7 mouse cellular contexts compared by ENCODE assay signal in genomic region chr14:31195968-31196367, GRCm38 (mm10). TPM values are rescaled to one million over a fixed set of nuclear protein-coding genes. Genes with fewer than 3 reads are reported as not detected.
DNase-seq lines count a peak whose midpoint lies in the region; ATAC-seq and TF ChIP-seq lines count a peak whose summit lies in the region.

No protein-coding gene starts in this region.

- no peak overlapping the region for H3K27ac ChIP-seq in left cerebral cortex, adult 2 months

- no peak overlapping the region for H3K4me3 ChIP-seq in left cerebral cortex, adult 2 months

- TF ChIP-seq CTCF in left cerebral cortex, adult 2 months (IDR thresholded peaks at IDR 0.05) = peak; percentile 73

- no peak for DNase-seq in left cerebral cortex, adult 2 months (ENCODE audit: extremely low spot score in 1 of 2, low spot score in 2 of 2)
- no peak for DNase-seq in left cerebral cortex, postnatal 36 days (ENCODE audit: low spot score in 2 of 2)
- DNase-seq in R1 (ENCODE audit: low read depth, low spot score) = peak; percentile 58
- DNase-seq in lung, postnatal 14 days = peak; percentile 55
- no peak for DNase-seq in gastrocnemius, postnatal 25 days
- DNase-seq in right cerebral cortex, adult 18-20 months = no peak

- peak; percentile 66 for ATAC-seq in erythroblast, adult 5-6 weeks (replicated peaks; ENCODE audit: low FRiP score, poor library complexity, severe bottlenecking)

- intact Hi-C loops in left cerebral cortex, adult 2 months (cut with DNase I) = loop anchor here (5.0 kb wide), 1 partner anchor 64 kb away; the partner anchor contains the start of gene Nt5dc2
- intact Hi-C loops in left cerebral cortex, postnatal 36 days (cut with DNase I) = loop anchor here (5.0 to 10.0 kb wide), 2 partner anchors 64 to 181 kb away; partner anchors contain the start of genes Gnl3, Nt5dc2 and Pbrm1

RNA-seq across cellular contexts. Expression of gene Tnnc1, which starts 12.1 kb away (rescaled TPM):
- total RNA-seq in left cerebral cortex, adult 2 months (2021) = 10 to 100 TPM; 33.8 to 37.7 TPM
- 100 to 1,000 TPM in 1 of 2 experiments, 10 to 100 TPM in 1; 41.9 to 150 TPM for total RNA-seq in left cerebral cortex, postnatal 36 days (2021)
- not detected in 2 replicates for total RNA-seq in erythroblast, adult 5-6 weeks (2015; ENCODE audit: low replicate concordance)
- total RNA-seq in erythroblast, adult 5-6 weeks (2017; ENCODE audit: low replicate concordance) = not detected in 2 replicates
- 100 to 1,000 TPM; 137 to 627 TPM for total RNA-seq in gastrocnemius, postnatal 25 days (2021)

RNA-seq across cellular contexts. Expression of gene Nisch, which starts 20.8 kb away (rescaled TPM):
- 100 to 1,000 TPM; 387 to 407 TPM for total RNA-seq in left cerebral cortex, adult 2 months (2021)
- total RNA-seq in left cerebral cortex, postnatal 36 days (2021) = 100 to 1,000 TPM; 373 to 412 TPM
- total RNA-seq in erythroblast, adult 5-6 weeks (2015; ENCODE audit: low replicate concordance) = 30.2 and 34.1 TPM in 2 replicates
- total RNA-seq in erythroblast, adult 5-6 weeks (2017; ENCODE audit: low replicate concordance) = 19.5 and 21.8 TPM in 2 replicates
- 10 to 100 TPM; 63.7 to 67.7 TPM for total RNA-seq in gastrocnemius, postnatal 25 days (2021)

RNA-seq across cellular contexts. Expression of gene Sema3g, which starts 21.7 kb away (rescaled TPM):
- 1 to 10 TPM; 5.4 to 6.1 TPM for total RNA-seq in left cerebral cortex, adult 2 months (2021)
- 1 to 10 TPM; 4.4 to 5.8 TPM for total RNA-seq in left cerebral cortex, postnatal 36 days (2021)
- not detected in 2 replicates for total RNA-seq in erythroblast, adult 5-6 weeks (2015; ENCODE audit: low replicate concordance)
- total RNA-seq in erythroblast, adult 5-6 weeks (2017; ENCODE audit: low replicate concordance) = not detected in 2 replicates
- 1 to 10 TPM; 6.0 to 6.1 TPM for total RNA-seq in gastrocnemius, postnatal 25 days (2021)

RNA-seq across cellular contexts. Expression of gene Stab1, which starts 27.5 kb away (rescaled TPM):
- total RNA-seq in left cerebral cortex, adult 2 months (2021) = 10 to 100 TPM; 21.2 to 29.4 TPM
- total RNA-seq in left cerebral cortex, postnatal 36 days (2021) = 10 to 100 TPM; 22.5 to 23.5 TPM
- total RNA-seq in erythroblast, adult 5-6 weeks (2015; ENCODE audit: low replicate concordance) = not detected in 2 replicates
- 0.70 TPM in 1 of 2 replicates, not detected in the other for total RNA-seq in erythroblast, adult 5-6 weeks (2017; ENCODE audit: low replicate concordance)
- 10 to 100 TPM; 15.8 to 26.6 TPM for total RNA-seq in gastrocnemius, postnatal 25 days (2021)

RNA-seq across cellular contexts. Expression of gene Phf7, which starts 55.1 kb away (rescaled TPM):
- total RNA-seq in left cerebral cortex, adult 2 months (2021) = 1 to 10 TPM; 3.3 to 4.3 TPM
- total RNA-seq in left cerebral cortex, postnatal 36 days (2021) = 1 to 10 TPM; 4.4 to 4.6 TPM
- 4.8 and 11.5 TPM in 2 replicates for total RNA-seq in erythroblast, adult 5-6 weeks (2015; ENCODE audit: low replicate concordance)
- 2.5 and 4.8 TPM in 2 replicates for total RNA-seq in erythroblast, adult 5-6 weeks (2017; ENCODE audit: low replicate concordance)
- total RNA-seq in gastrocnemius, postnatal 25 days (2021) = 1 to 10 TPM; 5.2 to 6.3 TPM

Comparison
In these comparisons a context has a peak if more than half of its experiments do, and no peak if none do; other contexts are left out.
1. DNase-seq: peak in R1 (single experiment) and lung, postnatal 14 days (single experiment); none in left cerebral cortex, adult 2 months (0 of 2), left cerebral cortex, postnatal 36 days (0 of 2), gastrocnemius, postnatal 25 days (single experiment) and right cerebral cortex, adult 18-20 months (single experiment).
2. RNA of gene Tnnc1, which starts 12.1 kb away (total RNA-seq): 137 to 627 TPM in gastrocnemius, postnatal 25 days, 41.9 to 150 TPM in left cerebral cortex, postnatal 36 days and 33.8 to 37.7 TPM in left cerebral cortex, adult 2 months; not detected in erythroblast, adult 5-6 weeks; every median in the first group is over 10 times any median in the second.
3. RNA of gene Nisch, which starts 20.8 kb away (total RNA-seq): 373 to 412 TPM in left cerebral cortex, postnatal 36 days and 387 to 407 TPM in left cerebral cortex, adult 2 months; 63.7 to 67.7 TPM in gastrocnemius, postnatal 25 days and 19.5 to 34.1 TPM in erythroblast, adult 5-6 weeks; every median in the first group is over 4 times any median in the second.
4. RNA of gene Sema3g, which starts 21.7 kb away (total RNA-seq): 5.4 to 6.1 TPM in left cerebral cortex, adult 2 months, 6.0 to 6.1 TPM in gastrocnemius, postnatal 25 days and 4.4 to 5.8 TPM in left cerebral cortex, postnatal 36 days; not detected in erythroblast, adult 5-6 weeks; every median in the first group is over 4 times any median in the second.